Mouse (Mus musculus) midbrain, embryonic 14.5 days (tissue): ENCODE measurements around the gene Hmbs. TPM values are rescaled to one million over a fixed set of nuclear protein-coding genes. Genes with fewer than 3 reads are reported as not detected.

ENCODE experiments used
- ATAC-seq: fragments of 200-750 bp; cut with Nextera tagmentation; 2 replicates; pipeline ENCODE4 v1.8.0; 2017; ENCODE audit warnings: moderate number of reproducible peaks, moderate library complexity; ENCODE audit not compliant: low FRiP score, low TSS enrichment
- DNase-seq: peaks from one replicate; pipeline ENCODE4 v3.0.0-alpha.2; 2015
- H3K27ac ChIP-seq: fragments of 300-500 bp; sonication (generic); replicated peaks from 2 replicates; pipeline ENCODE4 v1.5.1; 2014; ENCODE audit warnings: mild to moderate bottlenecking, low read depth, low read length, moderate library complexity
- H3K27me3 ChIP-seq: fragments of 300-500 bp; sonication (generic); 2 replicates; pipeline ENCODE4 v1.6.1; 2014; ENCODE audit warnings: low read length, control low read depth, mixed read lengths; ENCODE audit not compliant: control insufficient read depth, insufficient read depth
- H3K36me3 ChIP-seq: fragments of 300-500 bp; sonication (generic); 2 replicates; pipeline ENCODE4 v1.6.1; 2014; ENCODE audit warnings: low read length, control low read depth; ENCODE audit not compliant: control insufficient read depth, insufficient read depth
- H3K4me1 ChIP-seq: fragments of 300-500 bp; sonication (generic); 2 replicates; pipeline ENCODE4 v1.6.1; 2014; ENCODE audit warnings: mild to moderate bottlenecking, antibody characterized with exemption, low read length, control low read depth; ENCODE audit not compliant: control insufficient read depth, insufficient read depth
- H3K4me2 ChIP-seq: fragments of 300-500 bp; sonication (generic); 2 replicates; pipeline ENCODE4 v1.6.1; 2014; ENCODE audit warnings: mild to moderate bottlenecking, low read length, moderate library complexity
- H3K4me3 ChIP-seq: fragments of 300-500 bp; sonication (generic); replicated peaks from 2 replicates; pipeline ENCODE4 v1.5.1; 2014; ENCODE audit warnings: low read depth, low read length
- H3K9ac ChIP-seq: fragments of 300-500 bp; sonication (generic); replicated peaks from 2 replicates; pipeline ENCODE4 v1.6.1; 2014; ENCODE audit warnings: mild to moderate bottlenecking, low read length, moderate library complexity
- H3K9me3 ChIP-seq: fragments of 300-500 bp; sonication (generic); 2 replicates; pipeline ENCODE4 v1.6.1; 2016; ENCODE audit warnings: low read length, control low read depth, mixed read lengths; ENCODE audit not compliant: control insufficient read depth
- WGBS: fragments of 180-500 bp; shearing (Covaris S2); extraction: QIAGEN DNeasy Blood & Tissue Kit; methylation state at CpG from one replicate; pipeline ENCODE4 v1.1.7; 2014; 5-methylcytosine and 5-hydroxymethylcytosine counted together
- microRNA-seq: library from miRNA; unstranded; fragments of <30 nt; microRNA quantifications from one replicate; pipeline ENCODE4, GENCODE M21; 2016
- polyA plus RNA-seq: library from polyadenylated mRNA; unstranded; fragments of >200 nt; fragmentation: Nextera tagmentation; extraction: Ambion mirVana; gene quantifications from 2 replicates; pipeline ENCODE4 v1.2.1, GENCODE M21; 2014

Gene Hmbs
- polyA plus RNA-seq, 1 experiment from 2014 or later = 64.7 TPM

DNA sequence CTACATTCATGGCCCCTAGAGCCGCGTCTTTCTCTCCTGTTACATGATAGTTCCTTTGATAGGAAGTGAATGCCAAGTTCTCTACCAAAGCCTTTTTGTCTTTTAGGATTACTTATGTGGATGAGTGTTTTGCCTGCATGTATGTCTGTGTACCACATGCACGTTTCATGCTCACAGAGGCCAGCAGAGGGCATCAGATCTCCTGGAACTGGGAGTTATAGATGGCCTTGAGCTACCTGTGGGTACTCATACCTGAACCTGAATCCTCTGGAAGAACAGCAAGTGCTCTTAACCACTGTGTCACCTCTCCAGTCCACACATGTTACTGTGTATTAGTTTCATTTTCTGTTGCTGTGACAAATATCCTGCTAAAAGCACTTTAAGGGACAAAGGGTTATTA is 51.5 kb downstream of the Hmbs start:
- H3K9ac ChIP-seq = no peak overlapping the region
- H3K9me3 ChIP-seq = no peaks in the 10 kb centered on the region
- DNase-seq (peak; percentile 74), ATAC-seq (no peak)
- H3K36me3 ChIP-seq = peaks cover 64% of the 10 kb centered on the region
- no peak overlapping the region for H3K4me3 ChIP-seq
- no peaks in the 10 kb centered on the region for H3K27me3 ChIP-seq
- no peak overlapping the region for H3K27ac ChIP-seq
- 68% methylated on average over 3 of the region's 3 CpGs for WGBS
- H3K4me2 ChIP-seq = no peak overlapping the region
- H3K4me1 ChIP-seq = peaks cover 12% of the 10 kb centered on the region; the same call in 1 of the 2 replicates

GRCm38 (mm10) chr9:44288959-44289291 is 55.1 kb downstream of the Hmbs start:
- no peaks in the 10 kb centered on the region for H3K27me3 ChIP-seq
- H3K9ac ChIP-seq = peak overlapping the region; percentile 96
- H3K36me3 ChIP-seq = peaks cover 35% of the 10 kb centered on the region
- 6% methylated on average over 11 of the region's 11 CpGs for WGBS
- peak overlapping the region; percentile 88 for H3K4me3 ChIP-seq
- peaks cover 23% of the 10 kb centered on the region; the same call in 1 of the 2 replicates for H3K4me1 ChIP-seq
- DNase-seq (peak; percentile 40), ATAC-seq (no peak)
- peak overlapping the region; percentile 84 for H3K27ac ChIP-seq
- no peaks in the 10 kb centered on the region for H3K9me3 ChIP-seq
- peak overlapping the region; percentile 90 for H3K4me2 ChIP-seq

- peak; percentile 77 for DNase-seq
- Histone ChIP-seq H3K4me1 (peaks cover 23% of the 10 kb centered on the region; the same call in 1 of the 2 replicates), H3K4me3 (peak within 1 kb of the TSS; percentile 88), H3K27me3 (no peaks in the 10 kb centered on the region), H3K4me2 (peak within 1 kb of the TSS; percentile 90), H3K27ac (peak within 1 kb of the TSS; percentile 84), H3K9me3 (no peaks in the 10 kb centered on the region), H3K36me3 (peaks cover 31% of the 10 kb centered on the region), H3K9ac (peak within 1 kb of the TSS; percentile 96)
- peak; percentile 69 for ATAC-seq
- WGBS = under 1% methylated on average over 38 of the region's 38 CpGs
These were observed 55.7 kb downstream of the Hmbs start, which contains the start of gene Abcg4 for GRCm38 (mm10) chr9:44288076-44288958. Gene Abcg4, minus strand, starts transcription at chr9:44288615.

DNA sequence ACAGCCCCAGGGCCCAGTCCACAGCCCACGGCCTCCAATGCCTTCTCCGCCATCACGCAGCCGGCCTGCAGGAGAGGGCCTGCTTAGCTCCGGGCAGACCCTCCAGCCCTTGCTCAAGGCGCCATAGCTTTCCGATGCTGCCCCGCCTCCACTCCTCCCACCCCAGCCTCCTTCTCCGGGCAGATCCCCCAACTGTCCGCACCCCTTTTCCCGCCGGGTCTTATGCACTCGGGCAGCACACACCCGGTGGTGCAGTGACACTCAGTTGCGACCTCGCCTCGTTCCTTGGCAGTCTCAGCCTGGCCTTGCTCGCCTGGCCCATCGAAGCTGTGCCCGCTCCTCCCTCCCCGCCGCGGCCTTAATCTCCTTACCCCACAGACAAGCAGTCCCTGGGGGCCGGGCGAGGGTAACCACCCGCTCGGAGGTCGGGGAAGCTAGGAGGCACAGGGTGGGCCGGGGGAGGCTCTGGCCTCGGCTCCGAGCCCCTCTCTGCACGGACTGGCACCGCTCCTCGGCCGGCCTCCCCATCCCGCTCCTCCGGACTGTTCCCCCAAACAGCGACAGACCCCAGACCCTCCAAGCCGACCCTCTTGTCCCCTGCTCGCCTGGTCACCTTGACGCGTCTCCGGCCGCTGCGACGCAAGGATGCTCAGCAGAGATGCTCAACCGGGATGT is 56.5 kb downstream of the Hmbs start:
- Histone ChIP-seq H3K4me2 (peak overlapping the region; percentile 90), H3K9ac (peak overlapping the region; percentile 96), H3K36me3 (peaks cover 25% of the 10 kb centered on the region), H3K27ac (peak overlapping the region; percentile 84), H3K9me3 (no peaks in the 10 kb centered on the region), H3K27me3 (no peaks in the 10 kb centered on the region), H3K4me3 (peak overlapping the region; percentile 88), H3K4me1 (peaks cover 23% of the 10 kb centered on the region; the same call in 1 of the 2 replicates)
- DNase-seq (peak; percentile 80), ATAC-seq (peak; percentile 71)
- under 1% methylated on average over 47 of the region's 47 CpGs for WGBS

DNA sequence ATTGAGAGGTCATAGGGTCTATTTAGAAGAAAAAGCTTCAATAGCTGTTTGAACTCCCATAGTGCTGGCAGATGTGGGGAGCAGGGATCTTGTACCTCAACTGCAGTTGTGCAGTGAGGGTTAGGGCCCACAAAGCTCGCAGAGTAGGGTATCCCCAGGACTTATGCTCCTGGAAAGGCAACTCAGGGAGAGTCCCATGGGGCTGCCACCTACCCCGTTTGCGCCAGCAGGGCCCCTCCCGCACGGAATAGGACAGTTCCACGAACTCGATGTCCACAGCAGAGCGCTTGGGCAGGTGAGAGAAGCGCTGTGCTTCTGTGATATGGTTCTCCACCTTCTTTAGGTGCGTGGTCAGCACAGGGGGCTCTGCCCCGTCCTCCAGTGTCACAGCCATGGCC is 57.0 kb downstream of the Hmbs start:
- Histone ChIP-seq H3K4me2 (peak overlapping the region; percentile 90), H3K27ac (peak overlapping the region; percentile 84), H3K36me3 (peaks cover 20% of the 10 kb centered on the region; the same call in 1 of the 2 replicates), H3K4me1 (peaks cover 23% of the 10 kb centered on the region; the same call in 1 of the 2 replicates), H3K9me3 (no peaks in the 10 kb centered on the region), H3K9ac (peak overlapping the region; percentile 96), H3K27me3 (no peaks in the 10 kb centered on the region), H3K4me3 (peak overlapping the region; percentile 88)
- ATAC-seq (no peak), DNase-seq (peak; percentile 41)
- 2% methylated on average over 11 of the region's 11 CpGs for WGBS

Small RNA genes within 50 kb of the gene (microRNA-seq; reads per million reads assigned to microRNA genes)
- not detected for gene Gm44335

Other genes with a start within 250 kb of the Hmbs start
- gene Mfrp, start 242.5 kb downstream of the Hmbs start, polyA plus RNA-seq = 0.09 and 0.11 TPM in 2 replicates
- 3.7 and 4.0 TPM in 2 replicates for gene C1qtnf5, start 237.0 kb downstream of the Hmbs start, polyA plus RNA-seq
- gene Gm49380, start 230.7 kb downstream of the Hmbs start, polyA plus RNA-seq = 0.11 and 0.12 TPM in 2 replicates
- gene Rnf26, start 230.7 kb downstream of the Hmbs start, polyA plus RNA-seq = 25.7 and 29.9 TPM in 2 replicates
- gene Mcam, start 209.8 kb downstream of the Hmbs start, polyA plus RNA-seq = 6.1 and 13.2 TPM in 2 replicates
- gene Cbl, start 110.2 kb downstream of the Hmbs start, polyA plus RNA-seq = 20.1 and 27.6 TPM in 2 replicates
- not detected in 2 replicates for gene Ccdc153, start 103.6 kb downstream of the Hmbs start, polyA plus RNA-seq
- 0.49 and 0.57 TPM in 2 replicates for gene Pdzd3, start 92.8 kb downstream of the Hmbs start, polyA plus RNA-seq
- 3.7 and 3.9 TPM in 2 replicates for gene Nlrx1, start 75.6 kb downstream of the Hmbs start, polyA plus RNA-seq
- gene Abcg4, start 55.6 kb downstream of the Hmbs start, polyA plus RNA-seq = 18.9 and 20.1 TPM in 2 replicates
- gene Hinfp, start 38.6 kb downstream of the Hmbs start, polyA plus RNA-seq = 15.9 and 24.7 TPM in 2 replicates
- 25.2 and 25.5 TPM in 2 replicates for gene C2cd2l, start 23.9 kb downstream of the Hmbs start, polyA plus RNA-seq
- 37.0 and 40.5 TPM in 2 replicates for gene Dpagt1, start 18.2 kb downstream of the Hmbs start, polyA plus RNA-seq
- gene H2afx, start 9.5 kb downstream of the Hmbs start, polyA plus RNA-seq = 98.1 and 128 TPM in 2 replicates
- 34.4 and 36.7 TPM in 2 replicates for gene Vps11, start 17.4 kb upstream of the Hmbs start, polyA plus RNA-seq
- gene Hyou1, start 35.3 kb upstream of the Hmbs start, polyA plus RNA-seq = 18.2 and 27.1 TPM in 2 replicates
- gene Slc37a4, start 52.6 kb upstream of the Hmbs start, polyA plus RNA-seq = 42.9 and 46.8 TPM in 2 replicates
- gene Rps25, start 62.9 kb upstream of the Hmbs start, polyA plus RNA-seq = 1,282 and 1,427 TPM in 2 replicates
- gene Trappc4, start 63.4 kb upstream of the Hmbs start, polyA plus RNA-seq = 329 and 359 TPM in 2 replicates
- gene Ccdc84, start 74.3 kb upstream of the Hmbs start, polyA plus RNA-seq = 33.3 and 36.4 TPM in 2 replicates
- not detected in 2 replicates for gene Foxr1, start 96.9 kb upstream of the Hmbs start, polyA plus RNA-seq
- gene Upk2, start 110.7 kb upstream of the Hmbs start, polyA plus RNA-seq = not detected in 2 replicates
- gene Bcl9l, start 138.6 kb upstream of the Hmbs start, polyA plus RNA-seq = 12.6 and 14.9 TPM in 2 replicates
- 0.11 TPM in 1 of 2 replicates, not detected in the other for gene Cxcr5, start 217.6 kb upstream of the Hmbs start, polyA plus RNA-seq